Mouse (Mus musculus): ENCODE results near the gene Prkar2a.

DNA sequence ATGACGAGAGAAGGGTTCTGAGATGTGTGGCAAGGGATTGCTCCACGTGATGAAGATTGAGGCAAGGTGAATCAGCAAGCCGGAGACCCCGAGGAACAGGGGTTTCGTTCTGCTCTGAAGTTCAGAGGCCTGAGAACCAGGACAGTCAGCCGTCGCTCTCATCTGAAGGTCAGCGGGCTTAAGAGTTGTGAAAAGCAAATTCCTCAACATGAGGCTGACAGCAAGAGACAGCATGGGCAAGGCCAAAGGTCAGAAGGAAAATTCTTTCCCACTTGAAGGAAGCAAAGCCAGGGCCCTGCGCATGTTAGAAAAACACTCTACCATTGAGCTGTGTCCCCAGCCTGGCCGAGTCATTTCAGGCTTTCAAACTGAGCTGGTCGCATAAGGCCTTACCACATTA, 61.5 kb downstream of the Prkar2a start:
- TF ChIP-seq CHD2 (IDR thresholded peaks at IDR 0.05; ENCODE audit: low read depth, low read length): no peak
- TF ChIP-seq HCFC1 (IDR thresholded peaks at IDR 0.05; ENCODE audit: borderline replicate concordance, insufficient read depth, low read length): no peak
- no peak for TF ChIP-seq MAFK (IDR thresholded peaks at IDR 0.05; ENCODE audit: insufficient read depth, low read depth, low read length)
- TF ChIP-seq ZNF384 (IDR thresholded peaks at IDR 0.05; ENCODE audit: low read depth, low read length): no peak

Data from ES-E14 (cell line).